Mouse (Mus musculus): ENCODE results near the gene Gm14326. TPM values are rescaled to one million over a fixed set of nuclear protein-coding genes. Genes with fewer than 3 reads are reported as not detected.

The Gm14326 gene
- 71.4 TPM for polyA plus RNA-seq (2014; fragmentation: Illumina TruSeq; extraction: RNeasy Lipid Tissue Mini Kit (QIAGEN cat#74804); ENCODE audit: low read depth, low replicate concordance)

GRCm38 (mm10) chr2:177957145-177957544, at the start of gene Gm14326:
TSS of gene Gm14326 (minus strand) at chr2:177957297.

GRCm38 (mm10) chr2:177925563-177926103, 31.5 kb downstream of the Gm14326 start, which contains the start of gene Zfp972:
TSS of gene Zfp972 (minus strand) at chr2:177925613.

GRCm38 (mm10) chr2:177897046-177897578, 60.0 kb downstream of the Gm14326 start, which contains the start of gene Gm14327:
TSS of gene Gm14327 (plus strand) at chr2:177897096.

Other genes with a start within 250 kb of the Gm14326 start
- 26.4 TPM for gene Gm14322, start 198.0 kb downstream of the Gm14326 start, polyA plus RNA-seq (2014; fragmentation: Illumina TruSeq; extraction: RNeasy Lipid Tissue Mini Kit (QIAGEN cat#74804); ENCODE audit: low read depth, low replicate concordance)
- 116 TPM for gene Gm14325, start 117.0 kb downstream of the Gm14326 start, polyA plus RNA-seq (2014; fragmentation: Illumina TruSeq; extraction: RNeasy Lipid Tissue Mini Kit (QIAGEN cat#74804); ENCODE audit: low read depth, low replicate concordance)
- 7.1 TPM for gene Gm14327, start 60.2 kb downstream of the Gm14326 start, polyA plus RNA-seq (2014; fragmentation: Illumina TruSeq; extraction: RNeasy Lipid Tissue Mini Kit (QIAGEN cat#74804); ENCODE audit: low read depth, low replicate concordance)
- gene Zfp972, start 31.7 kb downstream of the Gm14326 start, polyA plus RNA-seq (2014; fragmentation: Illumina TruSeq; extraction: RNeasy Lipid Tissue Mini Kit (QIAGEN cat#74804); ENCODE audit: low read depth, low replicate concordance), result not detected
- gene Zfp971, start 66.0 kb upstream of the Gm14326 start, polyA plus RNA-seq (2014; fragmentation: Illumina TruSeq; extraction: RNeasy Lipid Tissue Mini Kit (QIAGEN cat#74804); ENCODE audit: low read depth, low replicate concordance), result 66.6 TPM
- gene Zfp931, start 121.2 kb upstream of the Gm14326 start, polyA plus RNA-seq (2014; fragmentation: Illumina TruSeq; extraction: RNeasy Lipid Tissue Mini Kit (QIAGEN cat#74804); ENCODE audit: low read depth, low replicate concordance), result 88.4 TPM
- not detected for gene Phactr3, start 161.7 kb upstream of the Gm14326 start, polyA plus RNA-seq (2014; fragmentation: Illumina TruSeq; extraction: RNeasy Lipid Tissue Mini Kit (QIAGEN cat#74804); ENCODE audit: low read depth, low replicate concordance)

All from kidney, adult 10 weeks (tissue).